Mouse (Mus musculus) small intestine, adult 2 months (tissue): Measurements from ENCODE around the gene Cpne6.

Experiments used
- CTCF ChIP-seq: fragments of 200-500 bp; IDR thresholded peaks from 2 replicates; pipeline ENCODE4 v1.5.1; 2012; ENCODE audit warnings: low read depth, mild to moderate bottlenecking, control low read depth, inconsistent platforms, low read length, moderate library complexity, mixed read lengths; ENCODE audit not compliant: insufficient replicate concordance, insufficient read length; ENCODE audit errors: extremely low read depth
- POLR2A ChIP-seq: fragments of 200-500 bp; IDR thresholded peaks from 2 replicates; pipeline ENCODE4 v1.6.1; 2012; ENCODE audit warnings: low read depth, mild to moderate bottlenecking, control low read depth, inconsistent platforms, low read length, moderate library complexity

DNA sequence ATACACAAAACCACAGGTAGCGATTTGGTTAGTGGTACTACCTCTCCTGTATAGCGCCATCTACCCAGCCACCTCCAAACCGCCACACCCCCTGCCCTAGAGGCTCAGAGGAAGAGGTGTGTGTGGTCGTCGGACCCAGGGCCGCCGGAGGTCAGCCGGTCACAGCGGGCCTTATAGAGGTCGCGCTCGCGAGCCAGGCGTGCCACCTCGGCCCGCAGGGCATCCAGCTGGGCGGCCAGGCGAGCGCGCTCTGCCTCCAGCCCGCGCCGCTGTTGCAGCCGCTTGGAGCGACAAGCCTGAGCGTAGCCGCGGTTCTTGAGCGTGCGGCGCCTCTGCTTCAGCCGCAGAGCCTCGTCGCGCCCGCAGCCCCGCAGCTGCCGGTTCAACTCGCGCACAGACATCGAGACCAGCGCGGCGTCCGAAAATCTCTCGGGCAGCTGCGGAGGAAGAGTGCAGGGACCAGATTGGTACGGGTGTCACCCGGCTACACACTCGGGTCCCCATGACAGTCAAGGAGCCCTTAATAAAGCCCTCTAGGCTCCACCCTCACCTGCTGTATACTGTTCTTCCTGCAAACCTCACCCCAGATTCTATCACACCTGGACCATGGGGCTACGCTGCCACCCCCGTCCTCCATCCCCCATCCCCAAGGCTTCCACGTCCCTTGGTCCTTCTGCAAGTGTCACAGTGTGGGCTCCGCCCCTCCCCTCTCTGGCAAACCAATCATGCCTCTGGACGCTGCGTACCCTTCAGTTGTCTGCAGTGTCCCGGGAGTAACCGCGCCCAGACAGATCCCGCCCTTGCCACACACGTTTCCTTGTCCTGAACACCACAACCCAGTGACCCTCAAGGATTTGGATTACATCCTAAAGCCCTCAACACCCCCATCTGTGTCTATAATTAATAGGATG, 10.5 kb downstream of the Cpne6 start:
- TF ChIP-seq CTCF (no peak), POLR2A (no peak)
